Mouse (Mus musculus) midbrain, embryonic 12.5 days (tissue): ENCODE measurements around the gene Agap2. TPM values are rescaled to one million over a fixed set of nuclear protein-coding genes. Genes with fewer than 3 reads are reported as not detected.

Experiments used
- ATAC-seq: fragments of 200-750 bp; cut with Nextera tagmentation; 2 replicates; pipeline ENCODE4 v1.8.0; 2017; ENCODE audit warnings: low read depth, moderate TSS enrichment, moderate library complexity; ENCODE audit not compliant: low FRiP score
- H3K27ac ChIP-seq: fragments of 300-500 bp; sonication (generic); replicated peaks from 2 replicates; pipeline ENCODE4 v1.5.1; 2016; ENCODE audit warnings: mild to moderate bottlenecking
- H3K27me3 ChIP-seq: fragments of 300-500 bp; sonication (generic); 2 replicates; pipeline ENCODE4 v1.6.1; 2016; ENCODE audit warnings: mild to moderate bottlenecking
- H3K36me3 ChIP-seq: fragments of 300-500 bp; sonication (generic); 2 replicates; pipeline ENCODE4 v1.6.1; 2016
- H3K4me1 ChIP-seq: fragments of 300-500 bp; sonication (generic); 2 replicates; pipeline ENCODE4 v1.6.1; 2016
- H3K4me2 ChIP-seq: fragments of 300-500 bp; sonication (generic); replicated peaks from 2 replicates; pipeline ENCODE4 v1.6.1; 2016; ENCODE audit warnings: mild to moderate bottlenecking, moderate library complexity
- H3K4me3 ChIP-seq: fragments of 300-500 bp; sonication (generic); 2 replicates; pipeline ENCODE4 v1.5.1; 2016; ENCODE audit warnings: mild to moderate bottlenecking
- H3K9ac ChIP-seq: fragments of 300-500 bp; sonication (generic); replicated peaks from 2 replicates; pipeline ENCODE4 v1.6.1; 2016; ENCODE audit warnings: mild to moderate bottlenecking, moderate library complexity
- H3K9me3 ChIP-seq: fragments of 300-500 bp; sonication (generic); 2 replicates; pipeline ENCODE4 v1.6.1; 2016; ENCODE audit warnings: mild to moderate bottlenecking
- WGBS: fragments of 180-500 bp; shearing (Covaris S2); methylation state at CpG from one replicate; pipeline ENCODE4 v1.1.7; 2016; 5-methylcytosine and 5-hydroxymethylcytosine counted together
- polyA plus RNA-seq: library from polyadenylated mRNA; unstranded; fragments of >200 nt; fragmentation: Nextera tagmentation; extraction: Ambion mirVana; gene quantifications from 2 replicates; pipeline ENCODE4 v1.2.1, GENCODE M21; 2016

Gene Agap2
- polyA plus RNA-seq, 1 experiment from 2014 or later = 1.3 TPM

- under 1% methylated on average over 19 of the region's 49 CpGs for WGBS
- peaks cover 46% of the 10 kb centered on the region for H3K4me1 ChIP-seq
Measured at GRCm38 (mm10) chr10:127078677-127079575, 3.8 kb downstream of the Agap2 start.

GRCm38 (mm10) chr10:127079665-127080391, 4.7 kb downstream of the Agap2 start:
- H3K4me1 ChIP-seq = peaks cover 46% of the 10 kb centered on the region
- H3K27ac ChIP-seq = peak overlapping the region; percentile 87

More at GRCm38 (mm10) chr10:127078677-127079575, 3.8 kb downstream of the Agap2 start:
- Histone ChIP-seq H3K9me3 (no peaks in the 10 kb centered on the region), H3K9ac (peak overlapping the region; percentile 90), H3K27me3 (peaks cover 81% of the 10 kb centered on the region), H3K4me2 (peak overlapping the region; percentile 99), H3K27ac (peak overlapping the region; percentile 87), H3K4me3 (peak overlapping the region; percentile 74), H3K36me3 (peaks cover 1% of the 10 kb centered on the region; the same call in 1 of the 2 replicates)
- peak; percentile 71 for ATAC-seq

GRCm38 (mm10) chr10:127080901-127081780, 6.1 kb downstream of the Agap2 start:
- 3% methylated on average over 48 of the region's 48 CpGs for WGBS
- peak overlapping the region; percentile 64 for H3K9ac ChIP-seq
- no peak overlapping the region for H3K27ac ChIP-seq
- peaks cover 2% of the 10 kb centered on the region; the same call in 1 of the 2 replicates for H3K36me3 ChIP-seq
- peak overlapping the region; percentile 99 for H3K4me2 ChIP-seq
- peaks cover 46% of the 10 kb centered on the region for H3K4me1 ChIP-seq
- H3K9me3 ChIP-seq = no peaks in the 10 kb centered on the region
- peaks cover 83% of the 10 kb centered on the region for H3K27me3 ChIP-seq
- ATAC-seq = no peak
- H3K4me3 ChIP-seq = peak overlapping the region; percentile 74

More at GRCm38 (mm10) chr10:127079665-127080391, 4.7 kb downstream of the Agap2 start:
- Histone ChIP-seq H3K36me3 (peaks cover 2% of the 10 kb centered on the region; the same call in 1 of the 2 replicates), H3K9me3 (no peaks in the 10 kb centered on the region), H3K9ac (peak overlapping the region; percentile 90), H3K4me3 (peak overlapping the region; percentile 74), H3K4me2 (peak overlapping the region; percentile 99), H3K27me3 (peaks cover 90% of the 10 kb centered on the region)
- WGBS = 1% methylated on average over 44 of the region's 70 CpGs
- peak; percentile 13; the same call in 1 of the 2 replicates for ATAC-seq

GRCm38 (mm10) chr10:127081996-127082620, 7.0 kb downstream of the Agap2 start:
- H3K27me3 ChIP-seq = peaks cover 81% of the 10 kb centered on the region
- peak; percentile 16; the same call in 1 of the 2 replicates for ATAC-seq
- H3K4me2 ChIP-seq = peak overlapping the region; percentile 99
- H3K27ac ChIP-seq = no peak overlapping the region
- no peaks in the 10 kb centered on the region for H3K9me3 ChIP-seq
- H3K4me3 ChIP-seq = peak overlapping the region; percentile 74
- 31% methylated on average over 8 of the region's 8 CpGs for WGBS
- H3K36me3 ChIP-seq = peaks cover 6% of the 10 kb centered on the region; the same call in 1 of the 2 replicates
- H3K9ac ChIP-seq = no peak overlapping the region
- peaks cover 46% of the 10 kb centered on the region for H3K4me1 ChIP-seq

GRCm38 (mm10) chr10:127083292-127083914, 8.3 kb downstream of the Agap2 start:
- no peak for ATAC-seq
- Histone ChIP-seq H3K36me3 (peaks cover 11% of the 10 kb centered on the region; the same call in 1 of the 2 replicates), H3K4me1 (peaks cover 36% of the 10 kb centered on the region), H3K4me2 (no peak overlapping the region), H3K4me3 (no peak overlapping the region), H3K9ac (no peak overlapping the region), H3K27ac (no peak overlapping the region), H3K27me3 (peaks cover 85% of the 10 kb centered on the region), H3K9me3 (no peaks in the 10 kb centered on the region)
- WGBS = 33% methylated on average over 8 of the region's 8 CpGs

GRCm38 (mm10) chr10:127083915-127084306, 8.8 kb downstream of the Agap2 start:
- H3K9me3 ChIP-seq = no peaks in the 10 kb centered on the region
- H3K9ac ChIP-seq = no peak overlapping the region
- H3K27ac ChIP-seq = no peak overlapping the region
- no peak overlapping the region for H3K4me2 ChIP-seq
- peaks cover 88% of the 10 kb centered on the region for H3K27me3 ChIP-seq
- ATAC-seq = no peak
- WGBS = 59% methylated on average over 5 of the region's 5 CpGs
- peaks cover 11% of the 10 kb centered on the region; the same call in 1 of the 2 replicates for H3K36me3 ChIP-seq
- peaks cover 35% of the 10 kb centered on the region for H3K4me1 ChIP-seq
- no peak overlapping the region for H3K4me3 ChIP-seq

GRCm38 (mm10) chr10:127085052-127085451, 10.0 kb downstream of the Agap2 start:
- 85% methylated on average over 9 of the region's 9 CpGs for WGBS
- no peak overlapping the region for H3K9ac ChIP-seq
- H3K4me2 ChIP-seq = no peak overlapping the region
- peaks cover 11% of the 10 kb centered on the region; the same call in 1 of the 2 replicates for H3K36me3 ChIP-seq
- H3K4me3 ChIP-seq = no peak overlapping the region
- H3K27me3 ChIP-seq = peaks cover 88% of the 10 kb centered on the region
- ATAC-seq = no peak
- H3K9me3 ChIP-seq = no peaks in the 10 kb centered on the region
- H3K27ac ChIP-seq = no peak overlapping the region
- H3K4me1 ChIP-seq = peaks cover 29% of the 10 kb centered on the region

GRCm38 (mm10) chr10:127085633-127086032, 10.5 kb downstream of the Agap2 start:
- H3K27me3 ChIP-seq = peaks cover 88% of the 10 kb centered on the region
- H3K27ac ChIP-seq = no peak overlapping the region
- WGBS = 77% methylated on average over 6 of the region's 6 CpGs
- H3K4me2 ChIP-seq = no peak overlapping the region
- H3K9me3 ChIP-seq = no peaks in the 10 kb centered on the region
- H3K36me3 ChIP-seq = peaks cover 11% of the 10 kb centered on the region; the same call in 1 of the 2 replicates
- no peak overlapping the region for H3K4me3 ChIP-seq
- H3K4me1 ChIP-seq = peaks cover 25% of the 10 kb centered on the region
- ATAC-seq = no peak
- no peak overlapping the region for H3K9ac ChIP-seq

GRCm38 (mm10) chr10:127090560-127091411, 15.7 kb downstream of the Agap2 start:
- Histone ChIP-seq H3K27ac (no peak overlapping the region), H3K4me2 (peak overlapping the region; percentile 38), H3K36me3 (peaks cover 27% of the 10 kb centered on the region; the same call in 1 of the 2 replicates), H3K9me3 (no peaks in the 10 kb centered on the region), H3K9ac (no peak overlapping the region), H3K27me3 (peaks cover 77% of the 10 kb centered on the region), H3K4me3 (peak overlapping the region; percentile 25), H3K4me1 (peaks cover 22% of the 10 kb centered on the region)
- 8% methylated on average over 57 of the region's 57 CpGs for WGBS
- ATAC-seq = no peak
